Mouse (Mus musculus) hindbrain, embryonic 11.5 days (tissue): Measurements from ENCODE around the gene Exo5. TPM values are rescaled to one million over a fixed set of nuclear protein-coding genes. Genes with fewer than 3 reads are reported as not detected.

Source experiments
- polyA plus RNA-seq: library from polyadenylated mRNA; unstranded; fragments of >200 nt; fragmentation: Nextera tagmentation; extraction: Ambion mirVana; gene quantifications from 2 replicates; pipeline ENCODE4 v1.2.1, GENCODE M21; 2014

Gene Exo5
- polyA plus RNA-seq, 1 experiment from 2014 or later: 32.0 TPM

Other genes starting within 250 kb of the Exo5 start
- 2.4 and 3.7 TPM in 2 replicates for gene Kcnq4, start 176.4 kb downstream of the Exo5 start, polyA plus RNA-seq
- gene Nfyc, start 93.4 kb downstream of the Exo5 start, polyA plus RNA-seq: 123 and 126 TPM in 2 replicates
- gene Rims3, start 70.2 kb downstream of the Exo5 start, polyA plus RNA-seq: 3.5 and 3.6 TPM in 2 replicates
- 9.7 and 10.9 TPM in 2 replicates for gene Zfp69, start 26.7 kb upstream of the Exo5 start, polyA plus RNA-seq
- gene Smap2, start 92.2 kb upstream of the Exo5 start, polyA plus RNA-seq: 20.4 and 21.9 TPM in 2 replicates
- 5.1 and 7.9 TPM in 2 replicates for gene Col9a2, start 114.4 kb upstream of the Exo5 start, polyA plus RNA-seq
- 24.3 and 28.2 TPM in 2 replicates for gene Zmpste24, start 173.2 kb upstream of the Exo5 start, polyA plus RNA-seq
- gene Tmco2, start 184.2 kb upstream of the Exo5 start, polyA plus RNA-seq: not detected in 2 replicates